Mouse (Mus musculus) heart, adult 9 months (tissue): Measurements from ENCODE around the gene Plac9b.
"Not testable (repeated sequence)": the region's sequence is repeated elsewhere in the genome, so short reads cannot be mapped to it uniquely, and the experiment has no call there.

Experiments used
- DNase-seq, 2 experiments: peaks; one replicate each; pipeline ENCODE4 v3.0.0; 2022; ENCODE audit warnings: low spot score in 2 of 2

Gene Plac9b

GRCm38 (mm10) chr14:26182380-26182779 lies at the start of gene Plac9b:
Plac9b (minus strand) TSS chr14:26182480.
- DNase-seq: not testable (repeated sequence)

GRCm38 (mm10) chr14:26216233-26217000 lies 34.1 kb upstream of the Plac9b start:
- DNase-seq: not testable (repeated sequence)

- not testable (repeated sequence) for DNase-seq
Measured at GRCm38 (mm10) chr14:26206926-26207247, 24.6 kb upstream of the Plac9b start, which contains the start of gene Tmem254b. Tmem254b (minus strand) TSS chr14:26207041.

GRCm38 (mm10) chr14:26206197-26206925 lies 24.1 kb upstream of the Plac9b start:
- not testable (repeated sequence) for DNase-seq

- not testable (repeated sequence) for DNase-seq
Measured at GRCm38 (mm10) chr14:26197851-26198250, 15.6 kb upstream of the Plac9b start.

GRCm38 (mm10) chr14:26188361-26188760 lies 6.1 kb upstream of the Plac9b start:
- DNase-seq: not testable (repeated sequence)

- not testable (repeated sequence) for DNase-seq
Measured at GRCm38 (mm10) chr14:26186638-26187037, 4.4 kb upstream of the Plac9b start.

- DNase-seq: not testable (repeated sequence)
Measured at GRCm38 (mm10) chr14:26181660-26182059, 620 bp downstream of the Plac9b start.

- not testable (repeated sequence) for DNase-seq
Measured at GRCm38 (mm10) chr14:26175028-26175427, 7.3 kb downstream of the Plac9b start.

- DNase-seq: not testable (repeated sequence)
Measured at GRCm38 (mm10) chr14:26173955-26174354, 8.3 kb downstream of the Plac9b start.

- not testable (repeated sequence) for DNase-seq
Measured at GRCm38 (mm10) chr14:26165266-26165665, 17.0 kb downstream of the Plac9b start.

GRCm38 (mm10) chr14:26162423-26162822 lies 19.9 kb downstream of the Plac9b start:
- DNase-seq: not testable (repeated sequence)

GRCm38 (mm10) chr14:26161156-26161555 lies 21.1 kb downstream of the Plac9b start:
- DNase-seq: not testable (repeated sequence)

GRCm38 (mm10) chr14:26156032-26156431 lies 26.2 kb downstream of the Plac9b start:
- not testable (repeated sequence) for DNase-seq

- not testable (repeated sequence) for DNase-seq
Measured at GRCm38 (mm10) chr14:26147095-26147494, 35.2 kb downstream of the Plac9b start.

GRCm38 (mm10) chr14:26119095-26119494 lies 63.2 kb downstream of the Plac9b start:
- not testable (repeated sequence) for DNase-seq

- not testable (repeated sequence) for DNase-seq
Measured at GRCm38 (mm10) chr14:26118550-26119000, 63.7 kb downstream of the Plac9b start.

- not testable (repeated sequence) for DNase-seq
Measured at GRCm38 (mm10) chr14:26118150-26118549, 64.1 kb downstream of the Plac9b start, which contains the start of gene Duxbl2. Duxbl2 (plus strand) TSS chr14:26118349.
